Mouse (Mus musculus) liver, postnatal 0 days (tissue): Measurements from ENCODE around the gene Dek. TPM values are rescaled to one million over a fixed set of nuclear protein-coding genes. Genes with fewer than 3 reads are reported as not detected.

ENCODE experiments used
- ATAC-seq: fragments of 200-750 bp; cut with Nextera tagmentation; 2 replicates; pipeline ENCODE4 v1.8.0; 2017; ENCODE audit warnings: mild to moderate bottlenecking, moderate library complexity
- DNase-seq: peaks from one replicate; pipeline ENCODE4 v3.0.0-alpha.2; 2016
- H3K27ac ChIP-seq: fragments of 300-500 bp; sonication (generic); 2 replicates; pipeline ENCODE4 v1.5.1; 2014; ENCODE audit warnings: antibody characterized with exemption, moderate library complexity, mild to moderate bottlenecking, low read depth
- H3K27me3 ChIP-seq: fragments of 300-500 bp; sonication (generic); 2 replicates; pipeline ENCODE4 v1.6.1; 2014; ENCODE audit warnings: low read length, control low read depth, mixed read lengths; ENCODE audit not compliant: insufficient read depth
- H3K36me3 ChIP-seq: fragments of 300-500 bp; sonication (generic); replicated peaks from 2 replicates; pipeline ENCODE4 v1.6.1; 2014; ENCODE audit warnings: mild to moderate bottlenecking, control low read depth, low read length, moderate library complexity, mixed read lengths; ENCODE audit not compliant: insufficient read depth
- H3K4me1 ChIP-seq: fragments of 300-500 bp; sonication (generic); 2 replicates; pipeline ENCODE4 v1.6.1; 2014; ENCODE audit warnings: antibody characterized with exemption, mild to moderate bottlenecking, control low read depth; ENCODE audit not compliant: insufficient read depth
- H3K4me2 ChIP-seq: fragments of 300-500 bp; sonication (generic); 2 replicates; pipeline ENCODE4 v1.6.1; 2014; ENCODE audit warnings: low read depth, mild to moderate bottlenecking, low read length, moderate library complexity, mixed read lengths
- H3K4me3 ChIP-seq: fragments of 300-500 bp; sonication (generic); 2 replicates; pipeline ENCODE4 v1.5.1; 2014; ENCODE audit warnings: low read depth, low read length
- H3K9ac ChIP-seq: fragments of 300-500 bp; sonication (generic); replicated peaks from 2 replicates; pipeline ENCODE4 v1.6.1; 2014; ENCODE audit warnings: mild to moderate bottlenecking, moderate library complexity
- H3K9me3 ChIP-seq: fragments of 300-500 bp; sonication (generic); 2 replicates; pipeline ENCODE4 v1.6.1; 2016; ENCODE audit warnings: mild to moderate bottlenecking, control low read depth, low read length, mixed read lengths
- CTCF ChIP-seq: sonication (generic); IDR thresholded peaks from 2 replicates; pipeline ENCODE4 v1.5.1; 2016; ENCODE audit warnings: antibody characterized with exemption, low read depth
- EP300 ChIP-seq: IDR thresholded peaks from 2 replicates; pipeline ENCODE4 v1.6.1; 2016; ENCODE audit warnings: antibody characterized with exemption, low read depth, mild to moderate bottlenecking
- WGBS: fragments of 180-500 bp; shearing (Covaris S2); extraction: QIAGEN DNeasy Blood & Tissue Kit; methylation state at CpG from one replicate; pipeline ENCODE4 v1.1.7; 2014; ENCODE audit not compliant: insufficient replicate concordance; 5-methylcytosine and 5-hydroxymethylcytosine counted together
- polyA plus RNA-seq: library from polyadenylated mRNA; unstranded; fragments of >200 nt; fragmentation: Nextera tagmentation; extraction: Ambion mirVana; gene quantifications from 2 replicates; pipeline ENCODE4 v1.2.1, GENCODE M21; 2015

The Dek gene
- polyA plus RNA-seq, 1 experiment from 2014 or later: 302 TPM

DNA sequence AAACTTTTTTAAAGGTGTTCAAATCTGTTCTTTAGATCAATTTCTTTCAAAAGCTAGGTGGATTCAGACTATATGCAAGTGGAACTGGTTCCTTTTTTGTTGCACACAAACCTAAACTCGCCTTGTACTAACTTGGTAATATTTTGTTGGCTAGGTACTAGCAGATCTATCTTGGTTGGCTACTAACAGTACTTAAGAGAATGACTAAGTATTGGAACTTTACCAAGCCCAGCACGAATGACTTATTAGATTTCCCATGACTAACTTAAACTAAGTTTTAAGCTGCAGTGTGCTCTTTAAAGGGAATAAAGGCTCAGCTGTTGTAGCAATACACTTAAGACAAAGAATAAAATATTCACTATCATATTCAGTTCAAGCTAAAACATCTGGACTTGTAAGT, 16.7 kb downstream of the Dek start:
- no peak overlapping the region for H3K9ac ChIP-seq
- no peaks in the 10 kb centered on the region for H3K4me1 ChIP-seq
- no peak overlapping the region for H3K27ac ChIP-seq
- ATAC-seq (no peak), DNase-seq (no peak)
- H3K36me3 ChIP-seq: peaks cover 85% of the 10 kb centered on the region
- no peaks in the 10 kb centered on the region for H3K27me3 ChIP-seq
- WGBS: 83% methylated on average over 2 of the region's 2 CpGs
- no peak overlapping the region for H3K4me3 ChIP-seq
- H3K4me2 ChIP-seq: no peak overlapping the region
- TF ChIP-seq CTCF: no peak
- TF ChIP-seq EP300: no peak
- no peaks in the 10 kb centered on the region for H3K9me3 ChIP-seq

DNA sequence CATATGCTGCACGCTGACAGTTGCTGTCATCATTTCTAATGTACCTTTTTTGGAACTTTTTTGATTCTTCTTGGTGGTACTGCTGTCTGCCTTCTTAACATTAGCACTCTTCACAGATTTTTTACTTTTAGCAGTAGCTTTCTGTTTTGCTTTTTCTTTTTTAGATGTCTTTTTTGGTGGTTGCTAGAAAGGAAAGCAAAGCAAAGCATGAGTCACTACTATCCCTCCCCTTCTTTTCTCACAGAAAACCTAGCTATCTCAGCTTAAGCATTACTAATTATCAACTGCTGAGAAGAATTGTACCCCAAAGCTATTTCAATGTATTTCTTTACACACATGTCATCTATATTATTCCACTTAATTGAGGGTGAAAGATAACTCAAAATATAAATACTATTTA, 17.6 kb downstream of the Dek start:
- H3K27me3 ChIP-seq: no peaks in the 10 kb centered on the region
- 81% methylated on average over 1 of the region's 1 CpGs for WGBS
- peaks cover 81% of the 10 kb centered on the region for H3K36me3 ChIP-seq
- DNase-seq (no peak), ATAC-seq (no peak)
- H3K9ac ChIP-seq: no peak overlapping the region
- no peaks in the 10 kb centered on the region for H3K4me1 ChIP-seq
- H3K27ac ChIP-seq: no peak overlapping the region
- no peaks in the 10 kb centered on the region for H3K9me3 ChIP-seq
- no peak overlapping the region for H3K4me3 ChIP-seq
- H3K4me2 ChIP-seq: no peak overlapping the region
- TF ChIP-seq EP300 (no peak), CTCF (no peak)

DNA sequence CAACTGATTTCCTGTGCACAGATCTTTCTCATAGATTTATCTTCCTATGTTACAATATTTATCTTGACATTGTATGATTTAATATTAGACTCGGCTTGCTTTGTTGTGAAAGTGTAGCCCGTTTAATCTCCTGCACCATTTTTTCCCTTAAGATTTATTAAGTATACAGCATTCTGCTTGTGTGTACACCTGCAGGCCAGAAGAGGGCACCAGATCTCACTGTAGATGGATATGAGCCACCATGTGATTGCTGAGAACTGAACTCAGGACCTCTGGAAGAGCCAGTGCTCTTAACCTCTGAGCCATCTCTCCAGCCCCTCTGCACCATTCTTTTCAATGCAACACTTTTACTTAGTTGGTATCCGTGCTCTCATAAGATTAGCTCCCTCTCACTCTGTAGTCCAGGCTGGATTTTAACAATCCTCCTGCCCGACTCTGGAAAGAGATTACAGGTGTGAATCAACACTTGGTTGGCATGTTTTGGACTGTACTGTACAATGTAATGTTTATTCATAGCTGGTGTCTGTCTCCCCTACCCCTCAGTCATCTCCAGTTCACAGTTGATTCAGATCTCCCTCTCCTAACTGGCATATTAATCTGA, 25.0 kb downstream of the Dek start:
- H3K9me3 ChIP-seq: no peaks in the 10 kb centered on the region
- no peak overlapping the region for H3K4me3 ChIP-seq

DNA sequence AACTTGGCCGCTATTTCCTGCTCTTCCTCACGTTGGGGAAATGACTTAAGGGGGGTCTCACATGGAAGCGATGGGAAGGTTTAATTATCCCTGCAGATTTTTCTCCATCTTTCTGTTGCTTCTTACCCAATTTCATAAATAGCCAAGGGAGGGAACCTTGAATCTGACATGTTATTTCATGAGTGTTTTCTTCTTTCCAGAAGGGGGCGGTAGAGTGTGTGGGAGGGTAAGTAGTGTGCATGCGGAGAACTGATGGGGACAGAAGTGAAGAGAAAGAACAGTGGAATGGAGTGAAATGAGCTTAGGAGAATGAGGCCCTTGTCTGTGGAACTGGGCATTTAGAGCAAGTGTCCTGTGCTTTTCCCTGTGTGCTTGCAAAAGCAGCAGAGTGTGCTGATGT, 27.2 kb downstream of the Dek start:
- Histone ChIP-seq H3K4me2 (no peak overlapping the region), H3K36me3 (peaks cover 21% of the 10 kb centered on the region), H3K4me3 (no peak overlapping the region), H3K9me3 (no peaks in the 10 kb centered on the region), H3K27ac (no peak overlapping the region), H3K27me3 (no peaks in the 10 kb centered on the region), H3K9ac (no peak overlapping the region), H3K4me1 (peaks cover 8% of the 10 kb centered on the region; the same call in 1 of the 2 replicates)
- TF ChIP-seq CTCF (peak; percentile 62), EP300 (no peak)
- WGBS: 74% methylated on average over 5 of the region's 5 CpGs
- DNase-seq (no peak), ATAC-seq (no peak)

More for the DNA sequence above, 25.0 kb downstream of the Dek start:
- WGBS: 87% methylated on average over 4 of the region's 4 CpGs
- no peak for DNase-seq
- H3K9ac ChIP-seq: no peak overlapping the region
- H3K27me3 ChIP-seq: no peaks in the 10 kb centered on the region
- TF ChIP-seq EP300 (no peak), CTCF (peak; percentile 75)
- no peak overlapping the region for H3K4me2 ChIP-seq
- H3K4me1 ChIP-seq: peaks cover 8% of the 10 kb centered on the region; the same call in 1 of the 2 replicates
- H3K27ac ChIP-seq: no peak overlapping the region
- H3K36me3 ChIP-seq: peaks cover 33% of the 10 kb centered on the region
- no peak for ATAC-seq

DNA sequence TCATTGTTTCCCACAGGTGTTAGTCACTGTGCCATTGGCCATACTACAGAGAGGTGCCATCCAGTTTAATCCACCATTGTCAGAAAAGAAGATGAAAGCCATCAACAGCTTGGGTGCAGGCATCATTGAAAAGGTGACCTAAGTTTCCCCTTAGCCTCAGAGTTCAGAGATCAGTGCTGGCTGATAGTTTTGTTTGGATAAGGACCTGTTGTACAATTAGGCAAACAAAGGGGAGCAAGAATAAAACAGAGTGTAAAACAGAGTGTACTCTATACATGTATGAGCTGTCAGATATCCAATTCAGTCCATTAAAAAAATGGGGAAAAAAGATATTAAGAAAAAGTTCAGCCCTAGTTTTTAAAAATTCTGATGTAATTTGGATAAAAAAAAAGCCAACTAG, 28.6 kb downstream of the Dek start:
- ATAC-seq (peak; percentile 94), DNase-seq (no peak)
- TF ChIP-seq EP300 (no peak), CTCF (no peak)
- H3K4me1 ChIP-seq: peaks cover 8% of the 10 kb centered on the region; the same call in 1 of the 2 replicates
- peaks cover 18% of the 10 kb centered on the region for H3K36me3 ChIP-seq
- no peak overlapping the region for H3K4me3 ChIP-seq
- H3K4me2 ChIP-seq: no peak overlapping the region
- no peak overlapping the region for H3K9ac ChIP-seq
- H3K27me3 ChIP-seq: no peaks in the 10 kb centered on the region
- no peaks in the 10 kb centered on the region for H3K9me3 ChIP-seq
- peak overlapping the region; percentile 89 for H3K27ac ChIP-seq

DNA sequence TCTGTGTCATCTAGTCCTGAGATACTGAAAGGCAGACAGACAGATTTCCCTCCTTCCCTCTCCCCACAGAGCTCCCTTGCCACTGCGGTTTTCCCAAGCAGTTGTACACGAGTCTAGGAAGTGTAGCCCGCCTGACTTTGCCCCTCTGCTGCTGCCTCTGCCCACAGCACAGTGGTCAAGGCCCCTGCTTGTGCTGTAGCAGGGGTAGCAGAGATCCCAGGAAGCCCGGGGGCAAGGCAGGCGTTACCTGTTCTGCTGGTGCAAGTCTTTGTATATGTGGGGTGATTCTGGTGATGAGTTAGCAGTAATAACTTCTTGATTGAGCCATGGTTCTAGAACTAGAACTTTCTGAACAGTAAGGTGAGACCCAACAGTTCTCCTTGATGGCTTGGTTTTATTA, 29.8 kb downstream of the Dek start:
- Histone ChIP-seq H3K27ac (no peak overlapping the region), H3K9ac (no peak overlapping the region), H3K9me3 (no peaks in the 10 kb centered on the region), H3K4me3 (no peak overlapping the region), H3K4me2 (no peak overlapping the region), H3K27me3 (no peaks in the 10 kb centered on the region), H3K36me3 (peaks cover 13% of the 10 kb centered on the region), H3K4me1 (peaks cover 8% of the 10 kb centered on the region; the same call in 1 of the 2 replicates)
- ATAC-seq (no peak), DNase-seq (no peak)
- 69% methylated on average over 5 of the region's 5 CpGs for WGBS
- no peak for TF ChIP-seq EP300
- TF ChIP-seq CTCF: no peak

DNA sequence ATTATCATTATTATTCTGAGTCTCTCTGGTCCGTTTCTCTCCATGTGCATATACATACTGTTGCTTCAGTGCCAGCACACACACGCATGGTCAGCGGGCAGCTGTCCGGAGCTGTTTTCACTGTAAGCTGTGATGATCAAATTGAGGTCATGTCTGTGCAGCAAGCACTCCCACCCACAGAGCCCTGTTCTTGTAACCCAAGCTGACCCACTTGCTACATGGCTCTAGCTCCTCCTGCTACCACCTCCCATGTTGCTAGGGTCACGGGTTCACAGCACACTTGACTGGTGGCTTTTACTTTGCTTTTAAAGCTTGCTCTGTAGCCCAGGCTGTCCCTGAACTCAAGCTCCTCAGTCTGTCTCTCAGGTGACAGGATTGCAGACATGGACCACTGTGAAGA, 33.5 kb downstream of the Dek start:
- peaks cover 12% of the 10 kb centered on the region for H3K36me3 ChIP-seq
- no peak overlapping the region for H3K27ac ChIP-seq
- H3K4me2 ChIP-seq: no peak overlapping the region
- TF ChIP-seq CTCF (no peak), EP300 (no peak)
- H3K4me3 ChIP-seq: no peak overlapping the region
- no peak for ATAC-seq
- no peaks in the 10 kb centered on the region for H3K9me3 ChIP-seq
- no peaks in the 10 kb centered on the region for H3K4me1 ChIP-seq
- peak; percentile 8 for DNase-seq
- no peak overlapping the region for H3K9ac ChIP-seq
- WGBS: 86% methylated on average over 5 of the region's 5 CpGs
- H3K27me3 ChIP-seq: no peaks in the 10 kb centered on the region
